Mouse (Mus musculus) regulatory T cell (primary cell): Measurements from ENCODE around the gene Gm26661.

Experiments used
- in situ Hi-C: fragments of 300-600 bp; cut with MboI, MseI; formaldehyde crosslinking; loops from one replicate; pipeline ENCODE4 v1.15.1; 2025; ENCODE audit warnings: high pct_unique_total_duplicates

Gm26661 gene

DNA sequence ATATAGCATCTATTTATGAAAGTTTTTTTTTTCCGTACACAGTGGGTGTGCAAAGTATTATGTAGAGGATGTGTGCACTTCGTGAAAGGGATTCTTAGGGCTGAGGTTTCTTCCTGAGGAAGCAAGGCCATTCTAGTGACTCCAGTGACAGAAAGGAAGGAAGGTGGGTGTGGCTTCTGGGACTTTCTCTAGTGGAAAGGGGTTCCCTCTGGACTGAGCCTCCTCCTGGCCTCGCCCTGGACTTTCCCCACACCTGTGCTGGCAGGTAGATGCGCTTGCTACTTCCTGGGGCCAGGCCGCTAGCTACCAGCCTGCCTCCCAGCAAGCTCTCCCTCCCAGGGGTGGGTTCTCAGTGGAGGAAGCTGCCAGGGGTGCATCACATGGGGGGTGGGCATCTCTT, 28.1 kb downstream of the Gm26661 start:
- in situ Hi-C loops, result loop anchor here (5.0 kb wide), 2 partner anchors 128 to 348 kb away; no protein-coding TSS in a partner anchor

DNA sequence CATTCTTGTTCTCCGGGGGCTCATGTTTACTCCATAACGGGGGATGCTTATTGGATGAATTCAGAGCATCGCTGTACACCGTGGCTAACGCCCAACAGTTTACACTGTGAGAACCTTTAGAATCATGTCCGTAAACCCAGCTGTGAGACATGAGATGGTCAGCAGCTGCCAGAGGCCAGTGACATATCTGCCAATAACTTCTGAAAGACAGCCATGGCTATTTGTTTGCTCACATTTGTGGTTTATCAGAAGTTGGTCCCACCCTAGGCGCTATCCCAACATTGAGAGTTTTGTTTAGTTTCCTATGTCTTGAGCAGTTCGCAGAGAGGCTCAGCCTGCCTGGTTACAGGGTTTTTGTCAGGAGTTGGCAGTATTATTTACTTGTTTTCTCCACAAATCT, 30.0 kb downstream of the Gm26661 start:
- in situ Hi-C loops, result no loop called here

DNA sequence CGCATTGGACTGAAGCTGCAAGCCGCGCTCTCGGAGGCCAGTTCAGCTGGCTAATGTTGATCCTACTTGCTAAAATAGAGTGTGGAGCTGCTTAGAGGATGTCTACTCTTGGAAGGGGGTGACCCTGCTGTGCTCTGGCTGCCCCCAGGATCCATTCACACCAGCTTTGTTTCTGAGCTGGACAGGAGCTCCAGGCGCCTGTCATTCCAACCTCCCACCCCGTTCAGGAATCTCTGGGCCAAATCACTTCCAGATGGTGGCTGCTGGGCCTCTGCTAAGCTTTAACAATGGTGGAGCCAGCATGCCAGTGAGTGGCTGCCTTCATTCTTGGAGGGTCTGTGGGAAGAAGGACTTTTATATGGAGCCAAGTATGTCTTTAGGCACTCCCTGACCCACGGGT, 31.3 kb downstream of the Gm26661 start:
- in situ Hi-C loops, result no loop called here

GRCm38 (mm10) chr14:7824651-7825268, 33.4 kb downstream of the Gm26661 start:
- in situ Hi-C loops, result no loop called here

DNA sequence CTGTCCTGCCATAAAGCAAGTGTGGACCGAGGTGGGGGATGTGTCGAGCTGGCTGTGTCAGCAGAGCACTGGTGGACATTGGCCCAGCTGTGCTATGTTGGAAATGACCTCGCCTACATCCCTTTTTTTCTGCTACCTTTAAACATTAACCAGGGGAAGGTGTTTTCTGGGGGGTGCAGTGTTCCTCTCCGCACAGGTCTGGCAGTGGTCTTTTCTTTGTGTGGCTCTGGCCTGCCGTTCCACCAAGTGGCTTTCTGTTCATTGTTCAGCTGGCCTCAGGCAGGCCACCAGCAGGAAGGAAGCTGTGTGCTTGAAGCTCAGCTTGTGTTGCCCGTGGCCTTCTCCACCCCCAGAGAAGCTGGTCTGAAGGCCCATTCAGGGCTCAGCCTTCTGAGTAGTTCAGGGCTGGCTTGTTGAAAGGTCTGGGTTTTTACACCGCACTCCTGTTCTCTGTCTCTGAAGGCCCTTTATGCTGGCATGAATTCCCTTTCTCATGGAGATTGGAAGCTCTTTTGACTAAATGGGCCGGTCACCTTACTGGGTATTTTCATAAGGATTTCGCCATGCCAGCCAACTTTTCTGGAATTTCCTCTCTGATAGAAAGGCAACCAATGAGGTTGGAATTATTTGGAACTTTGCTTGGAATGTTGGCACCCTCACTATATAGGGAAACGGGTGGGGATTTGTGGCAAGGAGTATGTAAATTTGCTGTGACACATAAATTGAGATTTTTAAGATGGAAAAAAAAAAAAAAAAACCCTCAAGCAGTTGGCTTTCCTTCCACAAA, 35.0 kb downstream of the Gm26661 start:
- in situ Hi-C loops, result no loop called here

DNA sequence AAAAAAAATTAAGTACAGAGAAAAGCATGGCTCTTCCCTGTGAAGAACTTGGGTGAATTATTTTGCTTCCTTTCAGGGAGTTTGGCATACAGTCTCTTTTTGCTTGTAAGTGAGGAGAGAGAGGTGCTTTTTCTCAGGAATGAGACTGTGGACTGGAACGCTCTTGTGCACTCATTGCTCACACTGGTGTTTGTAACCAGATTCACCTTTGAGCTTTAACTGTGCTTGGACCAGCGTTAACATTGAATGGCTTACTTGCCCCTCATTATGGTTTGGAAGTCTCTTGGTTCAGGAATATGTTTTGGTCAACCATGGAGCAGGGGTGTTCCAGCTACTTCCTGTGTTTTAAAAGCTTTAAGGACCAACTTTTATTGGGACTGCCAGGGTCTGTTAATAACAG, 37.8 kb downstream of the Gm26661 start:
- in situ Hi-C loops, result no loop called here

GRCm38 (mm10) chr14:7831770-7832439, 40.5 kb downstream of the Gm26661 start:
- in situ Hi-C loops, result no loop called here

GRCm38 (mm10) chr14:7832440-7832783, 41.0 kb downstream of the Gm26661 start:
- in situ Hi-C loops, result no loop called here

DNA sequence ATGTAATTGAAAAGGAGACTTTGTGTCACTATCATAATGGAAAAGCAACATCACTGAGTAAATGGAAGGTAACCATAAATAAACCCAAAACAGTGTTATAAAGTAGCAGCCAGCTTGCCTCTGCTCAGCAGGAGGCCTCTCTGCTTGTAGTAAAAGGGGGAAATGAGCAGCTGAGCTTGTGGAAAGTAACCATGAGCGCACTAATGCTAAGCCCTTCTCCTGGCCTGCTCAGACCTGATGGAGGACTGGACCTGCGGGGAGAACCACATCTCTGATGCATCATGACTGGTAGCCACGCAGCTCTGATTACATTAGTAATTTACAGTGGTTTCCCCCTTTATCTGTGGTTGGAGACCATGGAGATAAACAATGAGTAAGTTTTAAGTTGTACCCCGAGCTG, 42.1 kb downstream of the Gm26661 start:
- in situ Hi-C loops, result no loop called here

- in situ Hi-C loops, result no loop called here
Measured at GRCm38 (mm10) chr14:7838564-7839089, 47.2 kb downstream of the Gm26661 start.

DNA sequence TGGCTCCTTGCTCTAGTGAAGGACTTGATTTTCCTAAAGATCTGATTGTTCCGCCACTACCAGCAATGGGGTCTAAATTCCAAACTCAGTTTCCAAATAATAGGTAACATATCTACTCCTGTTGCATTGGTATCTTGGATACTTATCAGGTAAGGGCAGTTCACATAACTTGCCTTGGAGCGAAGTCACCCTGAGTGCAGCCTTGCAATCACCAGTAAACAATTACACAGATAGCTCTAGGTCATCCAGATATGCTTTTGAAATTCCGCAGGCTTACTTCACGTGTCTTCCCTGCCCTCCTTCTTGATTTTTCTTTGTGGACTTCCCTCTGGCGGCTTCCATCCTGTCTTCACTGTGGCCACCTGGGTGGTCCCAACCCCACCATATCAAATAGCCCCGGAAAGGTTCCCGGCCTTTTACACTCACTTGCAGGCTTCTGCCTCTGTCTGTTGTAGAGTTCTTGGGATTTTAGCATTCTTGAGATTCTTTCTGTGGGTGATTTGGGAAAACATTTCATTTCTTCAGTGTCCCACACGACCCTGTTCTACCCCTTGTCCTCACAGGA, 48.6 kb downstream of the Gm26661 start:
- in situ Hi-C loops, result no loop called here
